ENCODE assay signal across 22 mouse cellular contexts in genomic region chr4:25613426-25613825, GRCm38 (mm10).
"Had no signal": no experiment of that assay in that cellular context is flagged by ENCODE, and none has a peak within 500 bp of the region (broad histone marks: within the 10 kb centered on the region; RNA-seq: fewer than 3 reads in every experiment).

No protein-coding gene starts in this region.

- DNase-seq: heart, postnatal 10 days; heart, postnatal 14 days; heart, postnatal 36 days; heart, postnatal 4 days; kidney, adult 11 months; kidney, adult 18-20 months; kidney, adult 2 months; kidney, adult 8-10 months; kidney, adult 9 months; kidney, postnatal 10 days; kidney, postnatal 14 days; kidney, postnatal 25 days; kidney, postnatal 36 days; kidney, postnatal 4 days; layer of hippocampus, adult 9-11 months; layer of hippocampus, postnatal 36 days had no signal

- ATAC-seq: hindbrain, embryonic 16.5 days; hindbrain, postnatal 0 days; inflammation-experienced regulatory T-cells, adult 6 months; intestine, embryonic 15.5 days; intestine, embryonic 16.5 days; intestine, postnatal 0 days had no signal
